Mouse (Mus musculus): ENCODE measurements at regions not wholly inside any gene's neighbourhood (a gene's known extent, or its start where the extent isn't known, plus 50 kb on each side); places are given as distances from the start of the nearest gene placed in this dataset.
"Not testable (repeated sequence)": the region's sequence is repeated elsewhere in the genome, so short reads cannot be mapped to it uniquely, and the experiment has no call there.

DNA sequence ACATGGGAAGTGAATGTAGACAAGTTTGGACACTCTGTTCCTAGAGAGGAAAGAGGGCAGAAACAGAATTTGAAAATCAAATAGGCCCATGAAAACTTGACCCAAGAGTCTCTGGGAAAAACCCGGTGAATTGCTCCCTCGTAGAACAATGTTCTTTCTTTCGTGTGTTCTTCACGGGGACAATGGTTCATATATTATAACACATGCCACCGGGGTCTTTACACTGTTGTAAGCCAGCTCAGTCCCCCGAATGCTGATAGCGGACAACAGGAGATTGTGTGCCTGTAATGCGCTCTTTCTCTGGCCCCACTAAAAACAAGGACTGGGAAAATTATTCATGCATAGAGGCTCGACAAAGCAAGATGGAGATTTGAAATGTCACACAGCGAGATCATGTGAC, 225.4 kb upstream of the Irx4 start:
- peak in 1 of 2 experiments; percentile 5 for DNase-seq (ENCODE audit: low spot score in 2 of 2)

DNA sequence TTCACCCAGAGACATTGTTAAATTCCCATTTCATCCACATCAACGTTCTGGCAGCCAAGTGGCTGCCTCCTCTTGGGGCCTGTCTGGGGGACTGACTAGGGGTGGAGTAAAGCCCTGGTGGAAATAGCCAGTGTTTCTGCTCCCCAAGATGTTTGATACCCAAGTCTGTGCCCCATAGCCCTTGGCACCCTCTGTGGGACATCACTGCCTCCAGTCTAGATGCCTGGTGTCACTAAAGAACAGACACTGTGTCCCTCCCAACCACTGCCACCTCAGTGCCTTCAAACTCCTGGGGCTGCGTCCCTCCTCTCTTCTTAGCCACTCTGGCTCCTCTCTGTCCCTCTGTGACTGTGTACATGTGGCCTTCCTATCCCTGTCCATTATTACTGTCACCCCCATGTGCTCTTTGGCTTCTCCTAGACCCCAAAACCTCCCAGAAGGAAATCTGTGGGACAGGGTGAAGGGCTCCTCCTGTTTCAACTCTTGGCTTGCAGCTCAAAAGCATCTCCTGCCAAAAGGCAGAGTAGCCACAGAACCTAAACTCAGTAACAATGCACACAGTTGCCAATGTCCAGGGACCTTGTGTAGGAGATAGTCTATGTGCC, 224.8 kb upstream of the Irx4 start:
- DNase-seq (ENCODE audit: low spot score in 2 of 2) = peak in 1 of 2 experiments; percentile 8

DNA sequence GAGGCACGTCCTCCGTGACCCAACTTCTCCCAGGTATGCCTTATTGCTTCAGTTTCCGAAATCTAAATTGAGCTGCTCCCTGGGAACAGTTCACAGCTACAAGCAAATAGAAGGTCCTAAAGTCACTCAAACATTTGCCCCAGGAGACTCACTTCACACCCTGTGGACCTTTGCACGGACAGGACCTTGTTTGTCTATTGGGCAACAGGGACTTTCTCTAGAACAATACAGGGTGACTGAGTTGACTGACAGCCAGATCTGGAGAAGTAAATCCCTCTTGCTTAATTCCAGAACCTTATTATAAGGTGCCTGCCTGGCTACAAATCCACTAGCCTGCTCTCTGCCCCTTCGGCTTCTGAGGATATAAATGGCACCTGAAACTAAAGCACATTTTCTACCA, 220.5 kb upstream of the Irx4 start:
- DNase-seq (ENCODE audit: low spot score in 2 of 2) = no peak

DNA sequence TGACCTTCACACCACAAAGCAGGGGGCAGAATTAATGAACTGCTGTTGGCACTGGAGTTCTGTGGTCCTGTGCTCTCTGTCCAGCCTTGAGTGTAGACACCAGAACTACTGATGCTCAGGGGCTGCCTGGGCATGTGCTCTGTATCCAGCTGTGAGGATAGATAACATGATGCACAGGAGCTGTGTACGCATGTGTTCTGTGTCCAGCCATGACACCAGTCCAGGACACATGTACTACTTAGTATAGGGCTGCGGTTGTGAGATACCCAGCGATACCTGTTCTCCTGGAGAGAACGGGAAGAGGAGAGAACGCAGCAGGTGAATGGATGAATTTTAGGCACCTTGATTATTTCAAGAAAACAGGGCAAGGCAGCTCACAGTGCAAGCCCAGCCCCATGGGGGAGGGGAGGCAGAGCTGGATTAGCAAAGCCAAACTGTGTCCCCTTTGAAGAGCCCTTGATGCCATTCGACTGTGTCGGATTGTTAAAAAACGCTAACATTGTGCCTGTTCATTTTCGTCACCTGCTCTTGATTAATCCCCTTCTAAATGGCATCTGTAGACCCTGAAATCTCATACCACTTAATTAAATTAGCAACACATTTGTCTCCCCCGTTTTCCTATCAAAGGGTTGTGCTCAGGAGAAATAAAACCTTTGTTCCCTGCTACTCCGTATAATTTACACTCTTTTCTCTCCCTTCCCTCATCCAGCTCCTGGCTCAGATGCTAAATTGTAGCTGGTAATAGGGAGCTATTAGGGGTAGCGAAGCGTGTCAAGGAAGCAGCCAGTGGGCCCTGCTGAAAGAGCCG, 218.8 kb upstream of the Irx4 start:
- no peak for DNase-seq (ENCODE audit: low spot score in 2 of 2)

DNA sequence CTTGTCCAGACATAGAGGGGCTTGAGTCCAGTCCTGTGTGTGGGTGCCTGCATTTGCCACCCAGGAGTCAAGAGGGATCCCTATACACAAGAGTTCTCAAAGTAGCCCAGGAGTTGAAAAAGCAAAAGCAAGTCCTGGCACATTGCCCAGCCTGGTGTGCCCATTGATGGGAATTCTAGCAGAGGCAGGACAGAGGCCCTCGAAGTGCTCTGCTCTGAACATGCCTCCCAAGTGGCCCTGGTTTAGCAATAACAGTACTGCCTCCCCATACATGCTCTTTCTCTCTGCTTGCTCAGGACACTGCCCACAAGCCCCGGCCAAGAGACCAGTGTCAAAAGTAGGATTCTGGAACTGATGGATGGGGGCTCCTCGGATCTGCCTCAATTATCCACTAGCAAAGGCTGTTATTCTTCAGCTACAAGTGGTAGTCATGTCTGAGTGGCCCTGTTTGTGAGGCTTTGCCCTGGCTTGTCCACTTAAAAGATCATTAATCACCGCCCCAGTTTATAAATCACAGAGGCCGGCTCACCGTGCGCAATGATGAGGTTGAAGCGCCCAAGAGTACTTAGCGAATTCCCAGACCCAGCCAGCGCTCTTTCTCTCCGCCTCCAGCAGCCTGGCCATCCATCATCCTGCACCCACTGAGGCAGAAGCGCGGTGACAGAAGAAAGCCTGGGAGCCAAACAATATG, 190.3 kb upstream of the Irx4 start:
- no peak for DNase-seq (ENCODE audit: low spot score in 2 of 2)

- DNase-seq (ENCODE audit: low spot score in 2 of 2) = no peak
These were observed 189.8 kb upstream of the Irx4 start for GRCm38 (mm10) chr13:73070531-73070908.

- DNase-seq (ENCODE audit: low spot score in 2 of 2) = no peak
These were observed 189.2 kb upstream of the Irx4 start for GRCm38 (mm10) chr13:73071032-73071431.

GRCm38 (mm10) chr13:73071854-73072852, 188.1 kb upstream of the Irx4 start:
- no peak for DNase-seq (ENCODE audit: low spot score in 2 of 2)

GRCm38 (mm10) chr13:73077866-73078430, 182.3 kb upstream of the Irx4 start:
- no peak for DNase-seq (ENCODE audit: low spot score in 2 of 2)

GRCm38 (mm10) chr13:73087815-73088214, 172.5 kb upstream of the Irx4 start:
- DNase-seq (ENCODE audit: low spot score in 2 of 2) = not testable (repeated sequence)

- no peak for DNase-seq (ENCODE audit: low spot score in 2 of 2)
These were observed 168.4 kb upstream of the Irx4 start for GRCm38 (mm10) chr13:73091886-73092285.

DNA sequence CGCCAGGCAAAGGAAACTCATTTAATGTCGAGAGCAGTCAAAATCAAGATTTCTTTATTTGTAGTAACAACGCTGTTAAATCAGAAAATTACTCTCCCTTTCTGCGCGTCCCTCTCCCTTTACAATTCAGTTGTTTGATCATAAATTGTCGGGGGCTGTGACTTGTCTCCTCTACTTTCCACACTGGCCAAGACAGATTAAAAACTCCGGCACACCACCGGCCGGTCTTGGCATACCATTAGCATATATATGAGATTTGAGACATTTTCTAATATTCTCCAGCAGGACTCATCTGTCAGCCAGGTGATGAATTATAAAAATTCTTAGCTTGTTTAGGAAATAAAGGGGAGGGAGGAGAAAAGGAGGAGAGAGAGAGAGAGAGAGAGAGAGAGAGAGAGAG, 162.8 kb upstream of the Irx4 start:
- DNase-seq (ENCODE audit: low spot score in 2 of 2) = no peak

- DNase-seq (ENCODE audit: low spot score in 2 of 2) = no peak
These were observed 160.9 kb upstream of the Irx4 start for GRCm38 (mm10) chr13:73099407-73099806.

GRCm38 (mm10) chr13:73107250-73107993, 152.9 kb upstream of the Irx4 start:
- no peak for DNase-seq (ENCODE audit: low spot score in 2 of 2)

GRCm38 (mm10) chr13:73116822-73117632, 143.3 kb upstream of the Irx4 start:
- DNase-seq (ENCODE audit: low spot score in 2 of 2) = no peak

- no peak for DNase-seq (ENCODE audit: low spot score in 2 of 2)
These were observed 142.6 kb upstream of the Irx4 start for GRCm38 (mm10) chr13:73117633-73118076.

DNA sequence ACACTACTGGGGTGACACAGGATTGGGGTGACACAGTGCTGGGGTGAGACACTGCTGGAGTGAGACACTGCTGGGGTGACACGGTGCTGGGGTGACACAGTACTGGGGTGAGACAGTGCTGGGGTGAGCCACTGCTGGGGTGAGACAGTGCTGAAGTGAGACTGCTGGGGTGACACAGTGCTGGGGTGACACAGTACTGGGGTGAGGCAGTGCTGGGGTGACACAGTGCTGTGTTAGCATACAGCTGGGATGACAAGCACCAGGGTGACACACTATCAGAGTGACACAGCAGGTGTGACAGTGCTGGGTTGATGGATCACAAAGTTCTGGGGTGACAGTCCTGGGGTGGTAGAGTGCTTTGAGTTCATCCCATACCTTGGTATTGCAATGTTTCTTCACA, 137.3 kb upstream of the Irx4 start:
- DNase-seq (ENCODE audit: low spot score in 2 of 2) = no peak

DNA sequence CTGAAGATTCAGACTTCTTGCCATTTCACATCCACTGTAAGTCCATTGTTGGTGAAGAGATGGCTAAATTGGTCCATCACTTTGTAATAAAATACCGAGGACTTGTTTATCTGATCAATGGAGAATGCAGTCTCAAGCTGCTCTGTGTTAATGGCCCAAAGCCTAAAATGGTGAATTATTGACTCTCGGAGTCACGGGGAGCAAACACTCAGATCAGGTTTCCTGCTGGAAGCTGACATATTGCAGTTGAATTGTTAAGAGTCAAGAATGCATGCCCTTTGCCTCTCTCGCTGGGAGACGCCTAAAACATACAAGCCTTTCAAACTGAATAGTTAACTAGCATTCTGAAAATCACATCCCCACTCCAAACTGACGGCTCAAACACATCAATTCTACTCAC, 129.0 kb upstream of the Irx4 start:
- no peak for DNase-seq (ENCODE audit: low spot score in 2 of 2)

GRCm38 (mm10) chr13:73132746-73133145, 127.5 kb upstream of the Irx4 start:
- no peak for DNase-seq (ENCODE audit: low spot score in 2 of 2)

GRCm38 (mm10) chr13:73134929-73135328, 125.3 kb upstream of the Irx4 start:
- DNase-seq (ENCODE audit: low spot score in 2 of 2) = no peak

Data from urinary bladder, postnatal 4 days (tissue).